Mouse (Mus musculus) embryonic facial prominence, embryonic 10.5 days (tissue): Measurements from ENCODE around the gene Ptchd3. TPM values are rescaled to one million over a fixed set of nuclear protein-coding genes. Genes with fewer than 3 reads are reported as not detected.

Source experiments
- DNase-seq: peaks from one replicate; pipeline ENCODE4 v3.0.0-alpha.2; 2017; ENCODE audit warnings: low spot score
- H3K27ac ChIP-seq: fragments of 300-500 bp; sonication (generic); replicated peaks from 2 replicates; pipeline ENCODE4 v1.5.1; 2016; ENCODE audit warnings: mild to moderate bottlenecking
- H3K27me3 ChIP-seq: fragments of 300-500 bp; sonication (generic); replicated peaks from 2 replicates; pipeline ENCODE4 v1.6.1; 2016; ENCODE audit warnings: low read depth, mild to moderate bottlenecking; ENCODE audit not compliant: poor library complexity, severe bottlenecking
- H3K36me3 ChIP-seq: fragments of 300-500 bp; sonication (generic); replicated peaks from 2 replicates; pipeline ENCODE4 v1.6.1; 2016; ENCODE audit warnings: mild to moderate bottlenecking, moderate library complexity
- H3K4me1 ChIP-seq: fragments of 300-500 bp; sonication (generic); 2 replicates; pipeline ENCODE4 v1.6.1; 2016
- H3K4me3 ChIP-seq: fragments of 300-500 bp; sonication (generic); 2 replicates; pipeline ENCODE4 v1.5.1; 2016; ENCODE audit warnings: mild to moderate bottlenecking, moderate library complexity
- H3K9me3 ChIP-seq: fragments of 300-500 bp; sonication (generic); 2 replicates; pipeline ENCODE4 v1.6.1; 2016; ENCODE audit warnings: mild to moderate bottlenecking
- WGBS: fragments of 180-500 bp; shearing (Covaris S2); methylation state at CpG from one replicate; pipeline ENCODE4 v1.1.7; 2016; 5-methylcytosine and 5-hydroxymethylcytosine counted together
- polyA plus RNA-seq: library from polyadenylated mRNA; unstranded; fragments of >200 nt; fragmentation: Nextera tagmentation; extraction: Ambion mirVana; gene quantifications from 2 replicates; pipeline ENCODE4 v1.2.1, GENCODE M21; 2016

Ptchd3 gene
- not detected in 2 replicates for polyA plus RNA-seq

DNA sequence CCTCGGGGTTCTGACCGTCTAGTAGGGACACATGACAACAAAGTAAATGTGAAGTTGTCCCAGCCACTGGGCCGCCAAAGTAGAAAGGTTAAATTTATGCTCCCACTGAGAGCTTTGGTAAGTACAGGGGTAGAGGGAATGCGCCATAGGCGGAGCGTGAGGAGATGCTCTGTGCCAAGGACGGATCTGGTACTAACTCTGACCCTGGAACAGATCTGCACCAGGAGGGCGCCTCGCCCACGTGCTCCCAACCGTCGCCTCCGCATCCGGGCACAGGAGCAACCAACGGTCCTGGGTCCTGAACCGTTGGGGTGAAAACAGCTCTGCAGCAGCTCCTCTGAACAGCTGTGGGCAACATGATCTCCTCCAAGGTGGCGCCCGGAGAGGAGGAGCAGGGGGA is at the start of gene Ptchd3:
Ptchd3 (plus strand) TSS at position 301 of the 400 bp plus-strand sequence.
- Histone ChIP-seq H3K9me3 (peaks cover 5% of the 10 kb centered on the region; the same call in 1 of the 2 replicates), H3K27me3 (peaks cover 17% of the 10 kb centered on the region), H3K4me3 (peak within 1 kb of the TSS; percentile 29), H3K36me3 (no peaks in the 10 kb centered on the region), H3K4me1 (no peaks in the 10 kb centered on the region; the same call in 1 of the 2 replicates), H3K27ac (no peak within 1 kb of the TSS)
- 65% methylated on average over 18 of the region's 18 CpGs for WGBS
- no peak for DNase-seq

DNA sequence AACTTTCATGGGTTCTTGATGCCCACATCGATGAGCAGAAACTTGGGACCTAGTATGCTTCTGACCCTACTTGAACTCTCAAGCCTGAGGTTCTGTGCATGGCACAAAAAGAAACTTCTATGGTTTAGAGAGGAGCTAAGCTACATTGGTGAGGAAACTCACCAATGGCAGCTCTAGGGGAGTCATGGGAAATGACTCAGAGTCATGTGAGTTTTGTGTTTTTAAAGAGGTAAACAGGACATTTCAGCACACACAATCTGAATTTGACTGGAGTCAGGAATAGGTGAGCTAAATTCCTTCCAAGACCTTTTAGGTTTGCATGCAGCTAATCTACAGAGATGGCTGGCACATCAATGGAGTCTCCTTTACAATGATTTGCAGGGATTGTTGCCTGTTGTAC is 48.2 kb upstream of the Ptchd3 start:
- H3K27me3 ChIP-seq: no peaks in the 10 kb centered on the region
- no peaks in the 10 kb centered on the region for H3K4me1 ChIP-seq
- 80% methylated on average over 1 of the region's 1 CpGs for WGBS
- H3K27ac ChIP-seq: no peak overlapping the region
- DNase-seq: no peak
- H3K36me3 ChIP-seq: no peaks in the 10 kb centered on the region
- H3K9me3 ChIP-seq: no peaks in the 10 kb centered on the region
- H3K4me3 ChIP-seq: no peak overlapping the region

- no peaks in the 10 kb centered on the region for H3K27me3 ChIP-seq
- H3K27ac ChIP-seq: no peak overlapping the region
- peaks cover 7% of the 10 kb centered on the region; the same call in 1 of the 2 replicates for H3K4me1 ChIP-seq
- no peaks in the 10 kb centered on the region for H3K36me3 ChIP-seq
- DNase-seq: no peak
- no peak overlapping the region for H3K4me3 ChIP-seq
- no peaks in the 10 kb centered on the region for H3K9me3 ChIP-seq
Observed at GRCm38 (mm10) chr11:121787456-121787855, 42.6 kb upstream of the Ptchd3 start.

GRCm38 (mm10) chr11:121789566-121789965 is 40.5 kb upstream of the Ptchd3 start:
- peaks cover 13% of the 10 kb centered on the region for H3K4me1 ChIP-seq
- H3K36me3 ChIP-seq: no peaks in the 10 kb centered on the region
- H3K27me3 ChIP-seq: no peaks in the 10 kb centered on the region
- no peak for DNase-seq
- H3K4me3 ChIP-seq: no peak overlapping the region
- no peak overlapping the region for H3K27ac ChIP-seq
- 85% methylated on average over 3 of the region's 3 CpGs for WGBS
- H3K9me3 ChIP-seq: no peaks in the 10 kb centered on the region

DNA sequence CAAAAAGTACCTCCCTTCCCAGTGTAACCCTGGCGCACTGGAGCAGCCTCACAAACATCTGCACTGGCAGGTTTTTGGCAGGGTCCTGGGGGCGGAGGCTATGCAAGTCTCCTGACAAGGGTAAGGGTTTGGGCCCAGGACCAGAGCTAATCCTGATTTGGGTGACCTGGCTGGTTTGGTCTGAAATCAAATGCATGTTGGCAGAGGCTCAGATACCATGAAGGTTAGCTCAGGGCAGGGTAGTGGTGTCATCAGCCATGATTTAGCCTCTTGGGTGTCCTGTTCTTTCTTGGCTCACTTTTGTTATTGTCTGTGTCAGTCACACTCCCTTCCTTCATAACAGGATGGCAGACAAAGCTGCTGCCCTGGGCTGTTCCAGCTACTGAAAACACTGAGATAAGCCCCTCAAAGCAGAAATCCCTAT is 39.4 kb upstream of the Ptchd3 start:
- Histone ChIP-seq H3K27ac (no peak overlapping the region), H3K36me3 (no peaks in the 10 kb centered on the region), H3K27me3 (no peaks in the 10 kb centered on the region), H3K4me1 (peaks cover 22% of the 10 kb centered on the region), H3K4me3 (no peak overlapping the region), H3K9me3 (no peaks in the 10 kb centered on the region)
- 87% methylated on average over 2 of the region's 2 CpGs for WGBS
- no peak for DNase-seq

DNA sequence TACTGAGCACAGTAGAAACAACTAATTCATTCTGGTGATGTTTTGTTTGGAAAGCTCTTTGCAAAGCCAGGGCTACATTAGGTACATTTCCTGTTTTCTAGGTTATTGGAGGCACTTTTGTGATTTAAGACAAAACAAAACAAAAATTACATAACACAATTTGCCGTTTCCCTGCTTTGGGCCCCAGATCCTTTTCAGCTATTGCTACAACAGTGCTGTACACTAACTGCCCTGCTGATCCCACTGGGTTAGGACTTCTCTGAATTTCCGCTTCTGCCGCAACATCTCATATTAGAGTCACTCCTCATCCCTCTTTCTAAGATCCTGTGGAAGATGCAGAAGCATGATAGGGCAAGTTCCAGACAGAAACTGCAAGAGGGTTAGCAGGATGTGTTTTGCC is 38.6 kb upstream of the Ptchd3 start:
- no peak overlapping the region for H3K27ac ChIP-seq
- no peak overlapping the region for H3K4me3 ChIP-seq
- 83% methylated on average over 3 of the region's 3 CpGs for WGBS
- no peak for DNase-seq
- H3K27me3 ChIP-seq: no peaks in the 10 kb centered on the region
- H3K4me1 ChIP-seq: peaks cover 22% of the 10 kb centered on the region
- H3K36me3 ChIP-seq: no peaks in the 10 kb centered on the region
- H3K9me3 ChIP-seq: no peaks in the 10 kb centered on the region

GRCm38 (mm10) chr11:121791991-121792390 is 38.1 kb upstream of the Ptchd3 start:
- Histone ChIP-seq H3K9me3 (no peaks in the 10 kb centered on the region), H3K4me3 (no peak overlapping the region), H3K36me3 (no peaks in the 10 kb centered on the region), H3K27ac (no peak overlapping the region), H3K4me1 (peaks cover 22% of the 10 kb centered on the region), H3K27me3 (no peaks in the 10 kb centered on the region)
- DNase-seq: no peak
- WGBS: 58% methylated on average over 1 of the region's 1 CpGs

DNA sequence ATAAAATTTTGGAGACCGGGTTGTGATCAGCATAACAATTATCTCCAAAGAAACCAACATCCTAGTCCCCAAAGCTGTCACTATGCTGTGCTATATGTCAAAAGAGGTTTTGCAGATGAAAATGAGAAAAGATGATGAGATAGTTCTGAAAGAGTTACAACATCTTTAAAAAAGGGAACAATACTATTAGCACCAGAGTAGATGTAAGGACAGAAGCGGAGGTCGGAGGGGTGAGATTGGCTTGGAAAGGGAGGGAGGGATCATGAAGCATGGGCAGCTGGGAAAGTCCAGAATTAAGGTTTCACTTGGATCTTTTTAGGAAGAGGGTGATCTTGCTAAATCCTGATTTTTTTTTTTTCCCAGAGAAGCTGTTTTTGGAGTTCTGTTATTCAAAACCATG is 36.5 kb upstream of the Ptchd3 start:
- Histone ChIP-seq H3K27me3 (no peaks in the 10 kb centered on the region), H3K27ac (no peak overlapping the region), H3K9me3 (no peaks in the 10 kb centered on the region), H3K36me3 (no peaks in the 10 kb centered on the region), H3K4me1 (peaks cover 22% of the 10 kb centered on the region), H3K4me3 (no peak overlapping the region)
- no peak for DNase-seq
- WGBS: 88% methylated on average over 3 of the region's 3 CpGs

DNA sequence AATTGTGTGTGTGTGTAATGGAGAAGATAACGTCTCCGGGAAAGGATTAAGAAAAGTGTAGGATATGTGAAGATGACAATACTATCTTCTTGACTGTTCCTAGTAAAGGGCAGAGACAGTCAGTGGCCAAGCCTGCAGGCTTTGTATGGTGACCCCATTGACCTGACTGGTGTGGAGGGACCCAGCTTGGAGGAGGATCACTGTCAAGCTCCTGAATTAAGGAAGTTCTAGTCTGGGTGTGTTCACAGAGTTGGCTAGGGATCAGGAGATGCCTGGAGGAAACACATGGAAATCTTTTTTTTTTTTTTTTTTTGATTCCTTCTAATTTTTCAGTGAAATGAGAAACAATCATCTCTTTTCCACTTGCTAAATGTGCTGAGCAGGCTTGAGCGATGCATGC is 35.9 kb upstream of the Ptchd3 start:
- 77% methylated on average over 3 of the region's 3 CpGs for WGBS
- Histone ChIP-seq H3K36me3 (no peaks in the 10 kb centered on the region), H3K9me3 (no peaks in the 10 kb centered on the region), H3K4me3 (no peak overlapping the region), H3K27me3 (no peaks in the 10 kb centered on the region), H3K27ac (no peak overlapping the region), H3K4me1 (peaks cover 22% of the 10 kb centered on the region)
- no peak for DNase-seq

GRCm38 (mm10) chr11:121794591-121795199 is 35.4 kb upstream of the Ptchd3 start:
- H3K27me3 ChIP-seq: no peaks in the 10 kb centered on the region
- H3K9me3 ChIP-seq: no peaks in the 10 kb centered on the region
- no peak overlapping the region for H3K4me3 ChIP-seq
- 0 out of 2 replicates have a peak overlapping the region, but pooled peaks have one; percentile 6 for H3K27ac ChIP-seq
- DNase-seq: peak; percentile 63
- H3K4me1 ChIP-seq: peaks cover 22% of the 10 kb centered on the region
- WGBS: 43% methylated on average over 6 of the region's 6 CpGs
- no peaks in the 10 kb centered on the region for H3K36me3 ChIP-seq

DNA sequence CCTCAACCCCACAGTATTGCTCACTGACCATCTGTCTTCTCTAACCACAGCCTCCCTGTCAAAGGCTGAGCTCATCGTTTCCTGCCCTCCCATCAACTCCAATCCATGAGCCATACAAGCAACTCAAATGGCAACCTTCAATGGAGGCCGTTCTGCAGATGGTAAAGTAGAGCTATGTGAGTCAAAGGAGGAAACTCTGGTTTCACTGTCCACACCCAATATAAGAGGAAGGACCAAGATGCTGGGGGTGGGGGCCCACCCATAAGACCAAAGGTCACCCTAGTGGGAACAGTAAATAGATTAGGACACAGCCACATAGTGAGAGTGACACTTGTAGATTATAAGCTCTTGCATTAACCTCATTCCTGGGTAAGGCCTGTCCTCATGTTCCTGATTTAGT is 34.1 kb upstream of the Ptchd3 start:
- Histone ChIP-seq H3K27me3 (no peaks in the 10 kb centered on the region), H3K4me3 (no peak overlapping the region), H3K9me3 (no peaks in the 10 kb centered on the region), H3K4me1 (peaks cover 22% of the 10 kb centered on the region), H3K27ac (no peak overlapping the region), H3K36me3 (no peaks in the 10 kb centered on the region)
- WGBS: 90% methylated on average over 2 of the region's 2 CpGs
- DNase-seq: no peak

- Histone ChIP-seq H3K4me3 (no peak overlapping the region), H3K27me3 (no peaks in the 10 kb centered on the region), H3K27ac (no peak overlapping the region), H3K9me3 (no peaks in the 10 kb centered on the region), H3K36me3 (no peaks in the 10 kb centered on the region), H3K4me1 (peaks cover 15% of the 10 kb centered on the region)
- DNase-seq: no peak
- 87% methylated on average over 2 of the region's 2 CpGs for WGBS
Observed at GRCm38 (mm10) chr11:121798591-121798990, 31.5 kb upstream of the Ptchd3 start.

DNA sequence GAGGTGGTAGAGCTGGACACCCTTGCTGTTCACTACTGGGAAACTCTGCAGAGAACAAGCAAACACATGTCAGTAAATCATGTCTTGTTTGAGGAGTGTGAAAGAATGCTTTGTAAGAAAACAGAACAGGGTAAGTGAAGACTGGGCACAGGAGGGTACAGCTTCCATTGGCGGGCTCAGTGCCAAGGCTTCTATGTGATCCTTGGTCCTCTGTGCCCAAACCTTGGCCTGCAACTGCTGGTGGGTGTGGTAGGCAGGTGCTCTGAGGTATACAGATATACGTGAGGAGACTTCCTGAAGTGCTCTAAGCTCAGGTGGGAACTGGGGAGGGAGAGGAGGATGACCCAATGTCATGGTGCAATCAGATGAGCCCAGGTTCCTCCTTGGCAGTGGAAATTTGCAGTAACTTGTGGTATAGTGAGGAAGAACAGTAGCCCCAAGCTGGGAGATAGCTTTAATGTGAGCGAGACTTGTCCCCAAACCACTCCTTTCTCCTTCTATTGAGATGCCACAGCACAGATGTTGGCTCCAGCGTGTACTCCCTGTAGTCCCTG is 30.2 kb upstream of the Ptchd3 start:
- H3K27ac ChIP-seq: no peak overlapping the region
- H3K4me3 ChIP-seq: no peak overlapping the region
- 86% methylated on average over 4 of the region's 4 CpGs for WGBS
- H3K9me3 ChIP-seq: no peaks in the 10 kb centered on the region
- peaks cover 6% of the 10 kb centered on the region for H3K4me1 ChIP-seq
- DNase-seq: no peak
- H3K36me3 ChIP-seq: no peaks in the 10 kb centered on the region
- H3K27me3 ChIP-seq: no peaks in the 10 kb centered on the region
